Mouse (Mus musculus) ovary, postnatal 14 days (tissue): ENCODE measurements around the gene Fbxl17.

Source experiments
- DNase-seq: peaks from one replicate; pipeline ENCODE4 v3.0.0; 2022; ENCODE audit warnings: low spot score

Gene Fbxl17

DNA sequence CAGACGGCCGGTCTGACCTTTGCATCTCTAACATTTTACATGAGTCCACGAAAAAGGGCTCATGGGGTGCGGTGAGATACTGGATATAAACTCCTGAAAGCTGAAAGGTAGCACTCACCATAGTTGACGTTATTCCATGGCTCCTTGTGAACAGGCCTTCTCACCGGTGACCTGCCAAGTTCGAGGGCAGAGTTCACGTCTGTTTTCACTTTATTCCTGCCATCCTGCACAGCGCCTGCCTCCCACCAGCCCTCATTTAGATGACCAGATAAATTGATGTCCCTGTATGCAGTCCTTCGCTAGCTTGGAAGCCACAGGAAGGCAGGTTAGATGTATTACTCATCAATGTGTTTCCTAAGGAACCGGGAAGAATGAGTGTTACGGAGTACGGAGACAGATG is 454.5 kb downstream of the Fbxl17 start:
- no peak for DNase-seq

DNA sequence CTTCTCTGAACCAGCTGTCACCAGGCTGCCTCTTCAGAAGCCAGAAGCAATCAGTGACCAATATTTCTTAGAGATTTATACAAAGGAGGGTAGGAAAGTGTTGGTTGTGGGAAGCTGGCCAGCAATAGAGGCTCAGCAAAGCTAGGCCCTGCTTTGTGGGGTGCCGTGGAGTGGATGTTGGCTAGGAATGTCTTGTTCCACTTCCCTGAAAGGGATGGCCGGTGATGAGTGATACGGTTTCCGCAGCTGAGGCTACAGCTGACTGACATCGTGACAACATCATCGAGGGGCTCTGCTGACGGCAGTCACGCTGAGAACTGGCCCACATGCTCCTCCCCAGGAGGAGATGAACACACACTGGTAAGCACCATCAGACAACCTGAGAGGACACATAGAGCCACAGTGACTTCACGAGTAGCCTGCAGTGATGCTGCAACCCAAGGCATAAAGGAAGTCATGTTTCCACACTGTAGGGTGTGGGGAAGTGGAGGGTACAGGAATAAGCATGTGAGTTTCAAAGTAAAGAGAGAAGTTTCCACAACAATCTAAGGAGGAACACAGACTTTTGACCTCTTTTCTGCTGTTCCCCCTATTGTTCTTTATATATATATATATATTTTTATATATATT is 456.7 kb downstream of the Fbxl17 start:
- DNase-seq: no peak

DNA sequence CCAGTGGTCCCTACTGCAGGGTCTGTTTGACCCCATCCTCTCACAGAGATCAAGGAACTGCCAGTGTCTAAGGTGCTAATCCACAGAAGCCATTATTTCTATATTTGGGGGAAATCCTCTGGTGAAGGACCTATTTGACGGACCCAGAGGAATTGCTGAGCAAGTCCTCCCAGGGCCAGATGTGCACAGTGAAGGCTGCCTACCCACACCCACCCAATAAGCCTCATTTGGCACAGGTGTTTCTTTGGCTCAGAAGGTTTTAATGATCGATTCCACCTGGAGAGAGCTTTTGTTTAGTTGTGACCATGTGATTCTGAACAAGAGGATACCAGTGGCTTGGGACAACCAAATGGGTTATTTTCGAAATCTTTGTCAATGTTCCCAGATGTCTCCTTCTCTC is 462.3 kb downstream of the Fbxl17 start:
- no peak for DNase-seq

DNA sequence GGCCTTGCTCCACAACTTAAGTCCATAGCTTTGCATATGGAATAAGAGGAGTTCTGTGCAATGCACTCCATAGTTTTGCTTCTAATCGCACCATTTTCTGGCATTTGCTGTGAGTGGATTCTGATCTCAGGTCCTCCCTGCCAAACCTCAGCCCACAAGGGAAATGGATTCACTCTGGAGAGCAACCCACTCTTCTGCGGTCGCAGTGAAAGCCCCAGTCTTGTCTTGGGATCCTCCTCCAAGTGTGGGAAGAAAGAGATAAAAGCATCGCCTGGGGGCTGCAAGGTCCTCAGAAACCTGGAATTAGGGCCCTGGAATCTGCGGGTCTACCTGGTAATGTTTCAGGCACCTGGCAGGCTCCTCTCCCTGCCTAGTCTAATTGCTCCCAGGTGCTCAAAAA is 466.7 kb downstream of the Fbxl17 start:
- no peak for DNase-seq

DNA sequence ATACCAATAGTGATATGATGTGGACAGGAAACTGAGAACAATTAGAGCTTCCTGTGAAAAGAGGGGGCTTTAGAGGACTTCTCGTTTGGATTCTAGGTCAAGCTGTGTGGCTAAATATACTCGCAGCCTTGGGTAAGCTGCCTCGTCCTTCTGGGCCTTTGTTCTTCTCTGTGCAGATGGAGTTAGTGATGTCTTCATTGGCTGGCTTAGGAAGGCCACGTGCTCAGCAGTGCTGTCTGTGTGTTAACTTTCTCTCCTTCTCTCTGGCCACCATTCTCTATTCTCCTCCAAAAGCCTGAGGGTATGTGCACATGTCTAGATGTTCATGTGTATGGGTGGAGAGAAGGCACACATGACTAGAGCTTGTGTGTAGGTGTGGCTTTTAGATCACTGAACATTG is 470.7 kb downstream of the Fbxl17 start:
- no peak for DNase-seq

DNA sequence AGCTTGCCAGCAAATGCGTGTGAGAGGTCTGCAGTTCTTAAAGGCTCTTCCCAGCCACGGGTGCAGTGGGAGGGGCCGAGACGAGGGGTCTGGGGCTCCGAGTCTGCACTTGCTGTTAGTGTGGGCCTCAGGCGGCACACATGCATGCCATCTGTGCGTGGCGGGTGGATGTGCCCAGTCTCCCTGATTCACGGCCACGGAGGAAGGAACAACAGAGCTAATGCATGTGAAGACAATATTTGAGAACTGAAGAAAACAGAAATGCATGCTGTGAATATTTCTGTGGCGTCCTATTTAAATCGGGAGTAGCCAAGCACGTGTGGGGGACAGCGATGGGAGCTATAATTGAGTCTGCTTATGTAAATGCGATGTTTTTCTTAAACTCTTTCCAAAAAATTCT is 474.6 kb downstream of the Fbxl17 start:
- no peak for DNase-seq

DNA sequence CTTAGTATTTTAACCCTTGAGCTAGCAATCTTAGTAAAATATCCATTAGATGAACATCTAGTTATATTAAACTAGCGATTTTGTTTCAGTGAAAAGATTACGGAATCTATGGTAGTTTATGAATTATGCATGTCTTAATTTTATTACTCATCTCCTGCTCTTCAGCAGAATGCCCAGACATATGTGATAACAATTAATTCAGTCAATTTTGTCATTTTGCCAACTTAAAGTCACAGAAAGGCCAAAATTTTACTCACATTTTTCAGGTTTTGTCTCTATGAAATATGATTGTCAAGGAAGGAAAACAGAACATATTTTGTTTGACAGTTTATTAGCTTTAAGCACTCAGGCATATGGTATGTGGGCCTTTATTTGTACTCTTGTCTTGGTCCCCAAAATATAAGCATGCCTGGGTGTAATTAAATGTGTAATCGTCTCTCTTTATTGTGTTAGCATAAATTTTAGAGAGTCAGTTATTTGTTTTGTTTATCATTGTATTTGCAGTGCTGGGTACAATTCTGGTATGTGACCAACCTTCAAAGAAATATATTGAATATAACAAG is 482.1 kb downstream of the Fbxl17 start:
- DNase-seq: no peak

DNA sequence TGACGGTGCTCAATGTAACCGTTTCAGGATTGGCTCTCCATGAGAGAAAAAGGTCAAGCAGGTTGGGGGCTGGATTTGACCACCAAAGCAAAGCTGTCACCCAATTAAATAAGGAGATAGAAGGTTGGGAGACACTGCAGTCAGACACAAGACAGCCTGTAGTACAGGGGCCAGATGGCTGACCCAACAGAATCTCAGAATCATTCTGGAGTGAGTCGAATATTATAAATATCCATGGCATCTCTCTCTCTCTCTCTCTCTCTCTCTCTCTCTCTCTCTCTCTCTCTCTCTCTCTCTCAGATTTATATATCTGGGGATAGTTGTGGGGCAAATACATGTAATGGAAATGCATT is 487.3 kb downstream of the Fbxl17 start:
- no peak for DNase-seq

DNA sequence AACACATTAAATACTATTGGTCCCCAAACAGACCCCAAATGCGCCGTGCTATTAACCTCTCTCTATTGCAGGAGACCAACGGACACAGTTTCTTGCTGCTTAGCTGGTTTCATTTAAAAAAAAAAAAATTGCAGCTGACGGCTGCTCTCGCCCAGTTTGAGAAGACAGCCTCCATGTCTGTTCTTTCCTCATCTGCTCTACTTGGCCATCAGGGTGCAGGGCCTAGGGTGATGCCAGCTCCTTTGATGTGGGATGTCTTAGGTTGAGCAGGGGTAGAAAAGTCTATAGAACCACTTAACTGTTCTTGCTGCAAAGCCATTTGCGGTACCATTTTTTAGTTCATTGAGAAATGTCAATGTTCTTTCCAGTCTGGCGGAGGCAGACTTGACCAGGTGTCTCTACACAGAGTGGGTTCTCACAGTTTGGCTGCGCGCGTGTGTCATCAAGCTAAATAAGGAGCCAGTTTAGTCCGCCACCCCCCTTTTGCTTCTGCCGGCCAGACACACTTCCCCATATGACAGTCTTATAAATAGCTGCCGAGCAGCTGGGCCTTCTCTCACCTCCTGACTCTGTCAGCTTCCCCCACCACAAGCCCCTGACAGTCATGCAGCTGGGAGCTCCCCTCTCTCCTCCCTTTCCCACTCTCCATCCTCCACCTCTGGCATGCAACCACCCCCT is 487.8 kb downstream of the Fbxl17 start:
- DNase-seq: no peak

DNA sequence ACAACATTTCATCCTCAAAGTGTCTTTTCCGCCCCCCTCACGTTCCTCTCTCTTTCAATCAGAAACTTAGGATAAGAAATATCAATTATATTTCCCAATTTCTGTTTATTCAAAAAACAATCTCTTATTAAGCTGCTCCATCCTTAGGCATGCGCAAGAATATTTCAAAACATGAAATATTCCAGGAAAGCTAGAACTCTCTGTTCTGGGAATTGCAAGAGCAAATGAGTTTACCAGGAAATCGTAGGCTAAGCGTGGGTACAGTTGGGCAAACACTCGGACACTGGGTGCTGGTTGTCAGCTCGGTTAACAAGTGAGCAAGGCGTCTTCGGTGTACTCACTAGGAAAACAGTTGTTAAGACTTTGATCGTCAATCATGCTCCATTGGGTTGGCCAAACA is 489.0 kb downstream of the Fbxl17 start:
- no peak for DNase-seq

DNA sequence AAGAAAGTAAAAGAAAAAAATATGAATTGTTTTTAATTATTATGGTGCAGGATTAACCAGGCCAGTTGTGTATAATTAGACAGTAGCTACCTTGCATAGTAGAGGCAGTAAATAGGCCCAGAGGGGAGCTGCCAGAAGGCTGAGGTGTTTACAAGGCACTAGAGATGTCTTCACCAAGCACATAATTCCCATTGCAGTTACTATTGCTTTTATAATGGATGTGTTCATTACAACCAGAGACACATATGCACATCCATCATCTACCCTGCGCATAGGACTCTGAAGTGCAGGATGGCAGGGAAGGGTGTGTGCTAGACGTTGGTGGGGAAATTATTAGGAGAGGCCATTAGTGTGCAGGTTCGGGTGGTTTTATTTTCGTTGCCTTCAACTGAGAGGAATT is 491.0 kb downstream of the Fbxl17 start:
- no peak for DNase-seq

DNA sequence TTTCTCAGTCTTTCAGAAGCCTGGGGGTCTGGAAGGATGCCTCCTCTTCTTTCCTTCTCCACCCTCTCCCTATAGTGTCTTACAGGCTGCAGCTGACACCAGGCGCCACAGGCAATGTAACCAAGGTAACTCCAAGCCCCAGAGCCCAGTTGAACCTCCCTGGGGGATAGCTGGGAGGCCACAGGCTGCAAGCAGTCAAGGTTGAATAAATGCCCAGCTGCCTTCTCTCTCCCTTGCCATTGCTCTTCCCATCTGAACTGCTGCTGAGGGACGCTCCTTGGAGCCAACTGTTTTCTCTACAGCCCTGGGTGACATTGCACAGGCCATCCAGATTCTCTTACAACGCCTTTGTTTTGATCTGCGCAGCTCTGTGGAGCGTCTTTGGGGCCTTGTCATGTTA is 491.5 kb downstream of the Fbxl17 start:
- DNase-seq: peak; percentile 10

DNA sequence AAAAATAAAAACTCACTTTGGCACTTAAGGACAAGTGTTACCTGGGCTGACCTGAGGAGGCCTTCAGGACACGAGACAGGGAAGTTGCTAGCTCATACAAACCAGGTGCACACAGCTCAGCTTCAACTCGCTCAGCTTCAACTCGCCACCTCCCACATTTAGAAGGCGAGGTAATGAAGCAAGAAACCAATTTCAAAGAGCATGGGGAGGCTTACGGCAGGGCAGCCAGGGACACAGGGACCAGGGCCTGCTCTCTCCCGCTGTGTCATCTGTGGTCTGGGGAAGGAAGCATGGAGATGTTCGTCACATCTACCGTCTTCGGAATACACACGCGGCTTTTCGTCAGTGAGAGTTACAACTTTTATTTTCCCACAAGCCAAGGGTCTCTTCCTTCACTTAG is 491.9 kb downstream of the Fbxl17 start:
- no peak for DNase-seq
